Mouse (Mus musculus): ENCODE results near the gene Serpinb9d. TPM values are rescaled to one million over a fixed set of nuclear protein-coding genes. Genes with fewer than 3 reads are reported as not detected.

Gene Serpinb9d
- polyA plus RNA-seq (2017; shearing (Covaris generic)), result not detected

GRCm38 (mm10) chr13:33192659-33193058, at the start of gene Serpinb9d:
Gene Serpinb9d (plus strand): TSS chr13:33192959.

GRCm38 (mm10) chr13:33159642-33160041, 33.1 kb upstream of the Serpinb9d start, which contains the start of gene Serpinb9c:
Gene Serpinb9c (minus strand): TSS chr13:33159742.

GRCm38 (mm10) chr13:33249312-33249711, 56.6 kb downstream of the Serpinb9d start, which contains the start of gene Serpinb9e:
Gene Serpinb9e (plus strand): TSS chr13:33249612.

Other genes with a start within 250 kb of the Serpinb9d start
- gene Serpinb6b, start 227.8 kb upstream of the Serpinb9d start, polyA plus RNA-seq (2017; shearing (Covaris generic)), result 27.4 TPM
- gene Serpinb9, start 189.7 kb upstream of the Serpinb9d start, polyA plus RNA-seq (2017; shearing (Covaris generic)), result 33.8 TPM
- gene Serpinb9b, start 165.5 kb upstream of the Serpinb9d start, polyA plus RNA-seq (2017; shearing (Covaris generic)), result not detected
- not detected for gene Serpinb1b, start 114.4 kb upstream of the Serpinb9d start, polyA plus RNA-seq (2017; shearing (Covaris generic))
- gene Serpinb9c, start 33.2 kb upstream of the Serpinb9d start, polyA plus RNA-seq (2017; shearing (Covaris generic)), result not detected
- not detected for gene Serpinb9e, start 56.7 kb downstream of the Serpinb9d start, polyA plus RNA-seq (2017; shearing (Covaris generic))
- not detected for gene Serpinb9f, start 131.1 kb downstream of the Serpinb9d start, polyA plus RNA-seq (2017; shearing (Covaris generic))
- not detected for gene Gm11397, start 202.8 kb downstream of the Serpinb9d start, polyA plus RNA-seq (2017; shearing (Covaris generic))

All from activated CD4-positive, CD25-positive, alpha-beta regulatory T cell, adult 9 weeks (primary cell).